Mouse (Mus musculus): Measurements from ENCODE around the gene Tmem131. TPM values are rescaled to one million over a fixed set of nuclear protein-coding genes. Genes with fewer than 3 reads are reported as not detected.

Tmem131 gene
- polyA plus RNA-seq, 1 experiment, result 77.7 TPM

DNA sequence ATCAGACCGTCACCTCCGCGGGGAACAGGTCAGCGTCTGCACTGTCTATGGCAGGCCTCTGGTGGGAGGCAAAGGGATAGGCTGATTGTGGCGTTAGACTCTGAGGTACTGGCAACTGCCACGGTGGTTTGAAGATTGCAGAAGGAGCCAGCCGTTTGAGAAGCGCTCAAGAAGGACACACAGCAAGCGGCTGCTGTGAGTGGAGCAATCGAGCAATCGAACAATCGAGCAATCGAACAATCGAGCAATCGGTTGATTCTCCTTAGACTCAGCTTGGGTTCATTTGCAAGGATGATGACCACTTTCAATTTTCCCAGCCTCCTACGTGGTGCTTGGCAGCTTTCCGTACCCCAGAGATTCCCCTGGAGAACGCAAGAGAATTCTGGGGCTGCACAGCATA is 184.4 kb downstream of the Tmem131 start:
- no peaks in the 10 kb centered on the region for H3K9me3 ChIP-seq (replicated peaks; ENCODE audit: control insufficient read depth, insufficient read depth, low read length, poor library complexity, severe bottlenecking)
- H3K4me3 ChIP-seq (ENCODE audit: low read depth, low read length), result peak overlapping the region; percentile 19; the same call in 1 of the 2 replicates

DNA sequence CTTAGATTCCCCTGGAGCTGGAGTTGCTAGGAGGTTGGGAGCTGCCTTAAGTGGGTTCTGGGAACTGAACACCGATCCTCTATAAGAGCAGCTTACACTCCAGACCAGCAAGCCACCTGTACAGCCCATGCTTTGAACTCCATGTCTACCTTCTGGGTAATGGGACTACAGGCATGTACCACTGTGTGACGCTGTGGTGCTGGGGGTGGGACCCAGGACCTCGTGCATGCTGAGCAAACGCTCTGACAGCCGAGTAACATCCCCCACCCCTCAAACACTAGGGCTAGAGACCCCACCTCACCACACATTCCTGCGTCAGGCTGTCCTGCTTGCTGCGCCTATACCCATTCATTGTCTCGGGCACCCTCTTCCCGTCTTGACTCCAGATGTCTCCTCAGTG is 184.9 kb downstream of the Tmem131 start:
- Histone ChIP-seq H3K9ac (ENCODE audit: low read depth, poor library complexity, severe bottlenecking) (no peak overlapping the region), H3K27ac (ENCODE audit: insufficient read depth, low read length) (no peak overlapping the region), H3K4me1 (ENCODE audit: control insufficient read depth, insufficient read depth, low read length) (no peaks in the 10 kb centered on the region), H3K4me3 (ENCODE audit: low read depth, low read length) (peak overlapping the region; percentile 19; the same call in 1 of the 2 replicates), H3K27me3 (ENCODE audit: control insufficient read depth, insufficient read depth, low read length, poor library complexity, severe bottlenecking) (no peaks in the 10 kb centered on the region), H3K36me3 (ENCODE audit: control insufficient read depth, insufficient read depth, low read length, poor library complexity, severe bottlenecking) (no peaks in the 10 kb centered on the region), H3K9me3 (replicated peaks; ENCODE audit: control insufficient read depth, insufficient read depth, low read length, poor library complexity, severe bottlenecking) (no peaks in the 10 kb centered on the region)
- TF ChIP-seq EP300 (IDR thresholded peaks at IDR 0.05; ENCODE audit: insufficient read depth, low read depth, low read length), result no peak
- peak; percentile 45 for TF ChIP-seq CTCF (IDR thresholded peaks at IDR 0.05; ENCODE audit: low read depth, low read length)

More for the DNA sequence above, 184.4 kb downstream of the Tmem131 start:
- no peak overlapping the region for H3K27ac ChIP-seq (ENCODE audit: insufficient read depth, low read length)
- no peaks in the 10 kb centered on the region for H3K4me1 ChIP-seq (ENCODE audit: control insufficient read depth, insufficient read depth, low read length)
- no peaks in the 10 kb centered on the region for H3K36me3 ChIP-seq (ENCODE audit: control insufficient read depth, insufficient read depth, low read length, poor library complexity, severe bottlenecking)
- H3K27me3 ChIP-seq (ENCODE audit: control insufficient read depth, insufficient read depth, low read length, poor library complexity, severe bottlenecking), result no peaks in the 10 kb centered on the region
- TF ChIP-seq POLR2A (IDR thresholded peaks at IDR 0.05; ENCODE audit: insufficient read depth, low read length), result no peak
- no peak for TF ChIP-seq EP300 (IDR thresholded peaks at IDR 0.05; ENCODE audit: insufficient read depth, low read depth, low read length)
- TF ChIP-seq CTCF (IDR thresholded peaks at IDR 0.05; ENCODE audit: low read depth, low read length), result no peak
- H3K9ac ChIP-seq (ENCODE audit: low read depth, poor library complexity, severe bottlenecking), result no peak overlapping the region

DNA sequence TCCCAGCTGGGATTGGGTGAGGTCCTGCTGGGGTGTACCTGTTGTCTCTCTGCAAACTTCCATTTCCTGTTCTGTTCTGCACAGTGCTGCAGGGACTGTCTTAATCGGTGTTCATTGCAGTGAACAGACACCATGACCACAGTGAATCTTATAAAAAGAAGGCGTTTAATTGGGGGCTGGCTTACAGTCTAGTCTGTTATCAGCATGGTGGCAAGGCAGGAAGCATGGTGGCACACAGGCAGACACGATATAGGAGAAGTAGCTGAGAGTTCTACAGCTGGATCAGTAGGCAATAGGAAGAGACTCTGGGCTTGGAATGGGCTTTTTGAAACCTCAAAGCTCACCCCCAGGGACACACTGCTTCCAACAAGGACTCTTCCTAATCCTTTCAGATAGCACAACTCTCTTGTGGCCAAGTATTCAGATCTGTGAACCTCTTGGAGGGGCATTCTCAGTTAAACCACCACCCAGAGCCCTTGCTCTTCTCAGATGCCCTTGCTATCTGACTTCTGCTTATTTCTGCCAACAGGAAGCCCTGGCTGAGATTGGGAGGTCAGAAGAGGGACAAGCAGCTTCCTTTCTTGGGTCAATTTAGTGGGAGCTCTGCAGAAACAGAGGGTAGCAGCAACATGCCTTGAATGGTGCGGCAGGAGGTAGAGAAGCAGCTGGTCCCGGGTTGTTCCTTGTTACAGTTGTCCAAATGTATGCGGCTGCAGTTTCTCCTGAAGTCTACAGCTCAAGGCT is 189.4 kb downstream of the Tmem131 start:
- H3K36me3 ChIP-seq (ENCODE audit: control insufficient read depth, insufficient read depth, low read length, poor library complexity, severe bottlenecking), result no peaks in the 10 kb centered on the region
- H3K9me3 ChIP-seq (replicated peaks; ENCODE audit: control insufficient read depth, insufficient read depth, low read length, poor library complexity, severe bottlenecking), result no peaks in the 10 kb centered on the region
- no peak for TF ChIP-seq CTCF (IDR thresholded peaks at IDR 0.05; ENCODE audit: low read depth, low read length)
- TF ChIP-seq POLR2A (IDR thresholded peaks at IDR 0.05; ENCODE audit: insufficient read depth, low read length), result no peak
- TF ChIP-seq EP300 (IDR thresholded peaks at IDR 0.05; ENCODE audit: insufficient read depth, low read depth, low read length), result no peak
- H3K27ac ChIP-seq (ENCODE audit: insufficient read depth, low read length), result no peak overlapping the region
- H3K4me3 ChIP-seq (ENCODE audit: low read depth, low read length), result no peak overlapping the region
- no peaks in the 10 kb centered on the region for H3K4me1 ChIP-seq (ENCODE audit: control insufficient read depth, insufficient read depth, low read length)
- no peak overlapping the region for H3K9ac ChIP-seq (ENCODE audit: low read depth, poor library complexity, severe bottlenecking)
- no peaks in the 10 kb centered on the region for H3K27me3 ChIP-seq (ENCODE audit: control insufficient read depth, insufficient read depth, low read length, poor library complexity, severe bottlenecking)

DNA sequence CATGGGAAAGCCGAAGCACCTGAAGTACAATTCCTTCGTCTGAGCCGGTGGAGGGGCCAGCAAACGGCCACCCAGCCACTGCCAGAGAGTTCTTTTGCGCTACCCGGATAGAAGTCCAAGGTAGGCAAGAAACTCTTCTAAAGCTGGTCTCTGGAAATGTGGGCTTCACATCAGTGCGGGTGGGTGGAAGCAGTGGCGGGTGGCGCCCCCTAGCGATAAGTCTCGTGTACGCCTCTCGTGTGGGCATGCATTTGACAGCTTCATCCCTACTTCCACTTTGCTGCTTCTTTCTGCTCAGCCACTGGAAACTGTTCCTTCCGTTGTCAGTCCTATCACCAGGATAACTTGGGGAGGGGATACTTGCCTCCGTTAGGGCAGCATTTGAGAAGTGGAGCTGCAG is 197.0 kb downstream of the Tmem131 start:
- TF ChIP-seq POLR2A (IDR thresholded peaks at IDR 0.05; ENCODE audit: insufficient read depth, low read length) (no peak), EP300 (IDR thresholded peaks at IDR 0.05; ENCODE audit: insufficient read depth, low read depth, low read length) (no peak), CTCF (IDR thresholded peaks at IDR 0.05; ENCODE audit: low read depth, low read length) (peak; percentile 91)
- Histone ChIP-seq H3K27me3 (ENCODE audit: control insufficient read depth, insufficient read depth, low read length, poor library complexity, severe bottlenecking) (no peaks in the 10 kb centered on the region), H3K36me3 (ENCODE audit: control insufficient read depth, insufficient read depth, low read length, poor library complexity, severe bottlenecking) (no peaks in the 10 kb centered on the region), H3K9me3 (replicated peaks; ENCODE audit: control insufficient read depth, insufficient read depth, low read length, poor library complexity, severe bottlenecking) (no peaks in the 10 kb centered on the region), H3K4me3 (ENCODE audit: low read depth, low read length) (no peak overlapping the region), H3K27ac (ENCODE audit: insufficient read depth, low read length) (no peak overlapping the region), H3K4me1 (ENCODE audit: control insufficient read depth, insufficient read depth, low read length) (peaks cover 1% of the 10 kb centered on the region), H3K9ac (ENCODE audit: low read depth, poor library complexity, severe bottlenecking) (no peak overlapping the region)

DNA sequence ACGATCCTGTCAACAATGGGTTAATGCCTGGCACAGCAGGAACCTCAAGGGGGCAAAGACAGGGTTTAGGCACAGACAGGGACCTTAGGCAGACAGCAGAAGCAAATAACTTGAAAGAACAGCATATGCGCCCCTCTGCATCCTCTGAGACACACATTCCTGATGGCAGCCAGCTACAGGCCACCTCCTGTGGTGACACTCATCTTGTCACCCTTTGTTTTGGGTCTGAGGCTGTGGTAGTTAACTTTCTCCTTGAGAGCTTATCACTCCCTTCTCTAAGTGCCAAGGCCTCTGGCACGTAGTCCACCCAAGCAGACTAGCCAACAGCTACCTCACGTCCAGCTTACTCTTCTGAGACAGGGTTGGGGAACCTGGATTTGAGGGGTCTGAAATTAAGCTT is 197.8 kb downstream of the Tmem131 start:
- H3K27me3 ChIP-seq (ENCODE audit: control insufficient read depth, insufficient read depth, low read length, poor library complexity, severe bottlenecking), result no peaks in the 10 kb centered on the region
- no peak overlapping the region for H3K9ac ChIP-seq (ENCODE audit: low read depth, poor library complexity, severe bottlenecking)
- no peak for TF ChIP-seq EP300 (IDR thresholded peaks at IDR 0.05; ENCODE audit: insufficient read depth, low read depth, low read length)
- peaks cover 1% of the 10 kb centered on the region for H3K4me1 ChIP-seq (ENCODE audit: control insufficient read depth, insufficient read depth, low read length)
- no peaks in the 10 kb centered on the region for H3K36me3 ChIP-seq (ENCODE audit: control insufficient read depth, insufficient read depth, low read length, poor library complexity, severe bottlenecking)
- no peak overlapping the region for H3K4me3 ChIP-seq (ENCODE audit: low read depth, low read length)
- H3K27ac ChIP-seq (ENCODE audit: insufficient read depth, low read length), result no peak overlapping the region
- H3K9me3 ChIP-seq (replicated peaks; ENCODE audit: control insufficient read depth, insufficient read depth, low read length, poor library complexity, severe bottlenecking), result no peaks in the 10 kb centered on the region

DNA sequence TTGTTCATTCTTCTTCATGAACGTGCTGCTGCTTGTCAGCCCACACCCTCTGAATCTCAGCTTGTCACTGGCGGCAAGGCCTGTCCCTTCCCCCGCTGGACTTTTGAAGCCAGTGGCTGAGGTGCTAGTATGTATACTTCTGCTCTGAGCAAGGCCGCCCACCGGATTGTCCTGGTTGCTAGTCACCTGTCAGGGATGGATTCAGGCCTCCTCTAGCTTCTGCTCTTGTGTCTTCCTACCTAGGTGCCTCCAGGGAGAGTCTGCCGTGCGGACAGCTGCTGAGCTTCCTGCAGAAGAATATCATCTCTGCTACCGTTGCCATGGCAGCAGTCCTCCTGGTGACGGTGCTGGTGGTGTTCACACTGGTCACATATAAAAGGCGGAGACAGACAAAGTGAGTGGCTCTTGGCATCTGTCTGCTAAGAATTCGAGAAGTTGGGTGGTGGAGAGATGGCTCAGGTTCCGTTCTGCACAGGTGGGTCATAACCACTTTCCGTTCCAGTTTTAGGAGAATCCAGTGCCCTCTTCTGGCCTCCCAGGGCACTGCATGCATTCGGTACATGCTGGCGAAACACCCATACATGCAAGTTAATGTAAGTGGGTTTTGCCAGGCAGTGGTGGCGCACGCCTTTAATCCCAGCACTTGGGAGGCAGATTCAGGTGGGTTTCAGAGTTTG is 199.1 kb downstream of the Tmem131 start:
- no peaks in the 10 kb centered on the region for H3K36me3 ChIP-seq (ENCODE audit: control insufficient read depth, insufficient read depth, low read length, poor library complexity, severe bottlenecking)
- no peaks in the 10 kb centered on the region for H3K9me3 ChIP-seq (replicated peaks; ENCODE audit: control insufficient read depth, insufficient read depth, low read length, poor library complexity, severe bottlenecking)
- H3K4me3 ChIP-seq (ENCODE audit: low read depth, low read length), result peak overlapping the region; percentile 34
- H3K9ac ChIP-seq (ENCODE audit: low read depth, poor library complexity, severe bottlenecking), result no peak overlapping the region
- TF ChIP-seq CTCF (IDR thresholded peaks at IDR 0.05; ENCODE audit: low read depth, low read length) (peak; percentile 82), POLR2A (IDR thresholded peaks at IDR 0.05; ENCODE audit: insufficient read depth, low read length) (no peak)
- no peaks in the 10 kb centered on the region for H3K27me3 ChIP-seq (ENCODE audit: control insufficient read depth, insufficient read depth, low read length, poor library complexity, severe bottlenecking)
- no peak overlapping the region for H3K27ac ChIP-seq (ENCODE audit: insufficient read depth, low read length)
- H3K4me1 ChIP-seq (ENCODE audit: control insufficient read depth, insufficient read depth, low read length), result peaks cover 1% of the 10 kb centered on the region
